Mouse (Mus musculus) liver, adult 2 months (tissue): ENCODE measurements around the gene Ntn4. TPM values are rescaled to one million over a fixed set of nuclear protein-coding genes. Genes with fewer than 3 reads are reported as not detected.

Experiments used
- DNase-seq: peaks from one replicate; pipeline ENCODE4 v3.0.0-alpha.2; 2011; ENCODE audit warnings: low read depth, low spot score; ENCODE audit errors: extremely low read depth
- H3K27ac ChIP-seq: fragments of 200-500 bp; replicated peaks from 2 replicates; pipeline ENCODE4 v1.5.1; 2012; ENCODE audit warnings: low read depth, mild to moderate bottlenecking, control low read depth, inconsistent platforms, low read length; ENCODE audit not compliant: insufficient read depth
- H3K27me3 ChIP-seq: fragments of 200-500 bp; 2 replicates; pipeline ENCODE4 v1.6.1; 2012; ENCODE audit warnings: mild to moderate bottlenecking, moderate library complexity, low read length, inconsistent platforms; ENCODE audit not compliant: control insufficient read depth, insufficient read depth
- H3K36me3 ChIP-seq: fragments of 200-500 bp; 2 replicates; pipeline ENCODE4 v1.6.1; 2012; ENCODE audit warnings: low read length, inconsistent platforms; ENCODE audit not compliant: control insufficient read depth, insufficient read depth
- H3K4me1 ChIP-seq: fragments of 200-500 bp; 2 replicates; pipeline ENCODE4 v1.6.1; 2011; ENCODE audit warnings: low read length; ENCODE audit not compliant: control insufficient read depth, insufficient read depth
- H3K4me3 ChIP-seq: fragments of 200-500 bp; 2 replicates; pipeline ENCODE4 v1.5.1; 2011; ENCODE audit warnings: low read depth, mild to moderate bottlenecking, control low read depth, low read length, moderate library complexity; ENCODE audit not compliant: insufficient read depth
- H3K79me2 ChIP-seq: fragments of 200-500 bp; 2 replicates; pipeline ENCODE4 v1.6.1; 2012; ENCODE audit warnings: inconsistent platforms, mild to moderate bottlenecking, low read length, moderate library complexity; ENCODE audit not compliant: control insufficient read depth, insufficient read depth
- H3K9ac ChIP-seq: fragments of 200-500 bp; 2 replicates; pipeline ENCODE4 v1.6.1; 2012; ENCODE audit warnings: low read depth, mild to moderate bottlenecking, control low read depth, inconsistent platforms, low read length
- CTCF ChIP-seq: fragments of 200-500 bp; IDR thresholded peaks from 2 replicates; pipeline ENCODE4 v1.5.1; 2011; ENCODE audit warnings: low read depth, low read length, control low read depth
- POLR2A ChIP-seq: fragments of 200-500 bp; IDR thresholded peaks from 2 replicates; pipeline ENCODE4 v1.6.1; 2011; ENCODE audit warnings: low read length, control low read depth; ENCODE audit not compliant: insufficient read depth; ENCODE audit errors: extremely low read depth
- WGBS: fragments of 180-500 bp; shearing (Covaris S2); methylation state at CpG from one replicate; pipeline ENCODE4 v1.1.7; 2018; 5-methylcytosine and 5-hydroxymethylcytosine counted together
- polyA plus RNA-seq: library from polyadenylated mRNA; depleted of rRNA; stranded (reverse); fragments of >200 nt; gene quantifications from 2 replicates; pipeline ENCODE4 v1.2.3, GENCODE M21; 2012
- total RNA-seq: library from RNA; depleted of rRNA; stranded (reverse); fragments of >200 nt; gene quantifications from 2 replicates; pipeline ENCODE4 v1.2.3, GENCODE M21; 2014

Ntn4 gene
- total and polyA plus RNA-seq, 2 experiments: 4.0 to 8.0 TPM

GRCm38 (mm10) chr10:93700589-93701363 lies 60.3 kb downstream of the Ntn4 start:
- Histone ChIP-seq H3K27ac (0 out of 2 replicates have a peak overlapping the region, but pooled peaks have one; percentile 51), H3K4me3 (no peak overlapping the region), H3K27me3 (no peaks in the 10 kb centered on the region), H3K79me2 (no peaks in the 10 kb centered on the region), H3K36me3 (no peaks in the 10 kb centered on the region), H3K9ac (no peak overlapping the region), H3K4me1 (peaks cover 2% of the 10 kb centered on the region; the same call in 1 of the 2 replicates)
- no peak for TF ChIP-seq POLR2A
- TF ChIP-seq CTCF: no peak
- no peak for DNase-seq
- WGBS: 70% methylated on average over 21 of the region's 21 CpGs

DNA sequence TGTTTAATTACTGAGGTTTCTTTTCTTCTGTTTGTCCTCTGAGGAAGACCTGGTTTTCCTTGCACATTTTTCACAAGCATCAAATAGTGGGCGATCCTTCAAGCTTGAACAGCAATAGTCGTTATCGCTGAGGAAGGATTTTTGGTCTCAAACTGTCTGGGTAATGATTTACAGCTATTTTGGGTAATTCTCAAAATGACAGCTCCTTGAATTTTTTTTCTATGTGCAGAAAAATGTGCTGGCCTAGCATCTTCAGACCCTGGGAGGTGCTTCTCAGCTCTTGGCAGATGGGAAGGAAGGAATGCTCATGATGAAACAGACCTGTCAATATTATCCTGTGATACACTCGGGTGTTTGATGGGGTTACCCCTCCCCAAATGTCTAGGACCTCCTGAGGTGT lies 63.5 kb downstream of the Ntn4 start:
- H3K4me3 ChIP-seq: no peak overlapping the region
- H3K36me3 ChIP-seq: no peaks in the 10 kb centered on the region
- no peaks in the 10 kb centered on the region for H3K4me1 ChIP-seq
- WGBS: 84% methylated on average over 4 of the region's 4 CpGs
- no peak overlapping the region for H3K27ac ChIP-seq
- DNase-seq: no peak
- TF ChIP-seq CTCF (no peak), POLR2A (no peak)
- no peak overlapping the region for H3K9ac ChIP-seq
- no peaks in the 10 kb centered on the region for H3K79me2 ChIP-seq
- no peaks in the 10 kb centered on the region for H3K27me3 ChIP-seq

DNA sequence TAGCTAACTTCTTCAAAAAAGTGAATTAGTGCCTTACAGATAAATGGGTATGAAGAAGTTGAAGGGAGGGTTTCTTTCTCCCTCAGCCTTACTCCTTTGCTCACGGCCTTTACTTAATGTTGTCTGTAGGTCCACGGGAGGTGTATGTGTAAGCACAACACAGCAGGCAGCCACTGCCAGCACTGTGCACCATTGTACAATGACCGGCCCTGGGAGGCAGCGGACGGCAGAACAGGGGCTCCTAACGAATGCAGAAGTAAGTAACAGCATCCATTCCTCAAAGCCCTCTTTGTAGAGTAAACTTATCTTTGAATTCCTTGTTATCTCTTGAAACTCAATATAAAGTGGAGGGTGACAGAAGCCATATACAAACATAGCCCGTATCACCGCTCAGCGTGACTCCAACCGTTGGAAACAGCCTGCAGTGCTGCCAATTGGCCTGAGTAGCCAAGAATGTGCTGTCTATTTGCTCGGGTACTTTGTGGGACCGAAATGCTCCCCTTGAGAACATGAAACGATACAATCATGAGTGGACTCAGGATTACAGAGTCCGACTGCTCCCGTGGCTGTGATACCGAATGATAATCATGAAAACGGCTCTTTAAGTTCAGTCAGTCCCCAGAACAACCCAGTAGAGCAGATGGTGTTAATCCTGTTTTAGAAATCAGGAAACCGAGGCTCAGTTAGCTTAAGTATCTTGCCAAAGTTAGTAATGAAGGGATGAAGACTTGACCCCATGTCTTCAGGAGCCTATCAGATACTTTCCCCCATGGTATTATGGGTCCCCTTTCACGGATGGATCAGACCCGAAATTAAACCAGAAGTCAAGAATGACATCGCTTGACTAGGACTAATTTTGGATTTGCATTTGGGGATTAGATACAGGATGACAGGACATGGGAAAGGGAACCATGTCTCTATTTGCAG lies 66.9 kb downstream of the Ntn4 start:
- Histone ChIP-seq H3K79me2 (no peaks in the 10 kb centered on the region), H3K27me3 (no peaks in the 10 kb centered on the region), H3K36me3 (no peaks in the 10 kb centered on the region), H3K9ac (no peak overlapping the region), H3K27ac (no peak overlapping the region), H3K4me1 (no peaks in the 10 kb centered on the region), H3K4me3 (no peak overlapping the region)
- no peak for DNase-seq
- no peak for TF ChIP-seq POLR2A
- no peak for TF ChIP-seq CTCF
- 60% methylated on average over 21 of the region's 21 CpGs for WGBS

GRCm38 (mm10) chr10:93708076-93708473 lies 67.6 kb downstream of the Ntn4 start:
- H3K9ac ChIP-seq: no peak overlapping the region
- H3K4me1 ChIP-seq: no peaks in the 10 kb centered on the region
- no peak for DNase-seq
- H3K27me3 ChIP-seq: no peaks in the 10 kb centered on the region
- H3K27ac ChIP-seq: no peak overlapping the region
- WGBS: 76% methylated on average over 6 of the region's 6 CpGs
- no peak overlapping the region for H3K4me3 ChIP-seq
- H3K79me2 ChIP-seq: no peaks in the 10 kb centered on the region
- no peaks in the 10 kb centered on the region for H3K36me3 ChIP-seq
- no peak for TF ChIP-seq POLR2A
- no peak for TF ChIP-seq CTCF

DNA sequence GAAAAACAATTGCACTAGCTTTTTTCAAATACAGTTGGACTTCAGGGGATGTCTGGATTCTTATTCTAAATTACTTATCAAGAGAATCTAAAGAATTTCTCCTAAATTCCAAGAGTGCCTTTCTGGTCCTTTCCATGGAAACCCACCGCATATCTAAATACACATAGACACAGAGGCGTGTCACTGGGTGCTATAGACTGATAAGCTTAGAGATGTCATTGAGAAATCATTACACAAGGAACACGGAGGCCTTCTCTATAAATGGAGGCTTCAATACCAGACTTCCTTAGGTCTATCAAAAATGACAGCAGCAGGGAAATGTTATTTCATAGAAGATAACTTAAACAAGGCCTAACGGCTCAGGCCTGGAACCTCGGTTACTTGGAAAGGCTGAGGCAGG lies 68.0 kb downstream of the Ntn4 start:
- 84% methylated on average over 5 of the region's 5 CpGs for WGBS
- TF ChIP-seq CTCF: no peak
- DNase-seq: no peak

GRCm38 (mm10) chr10:93709536-93709935 lies 69.1 kb downstream of the Ntn4 start:
- Histone ChIP-seq H3K4me3 (no peak overlapping the region), H3K27me3 (no peaks in the 10 kb centered on the region), H3K27ac (no peak overlapping the region), H3K9ac (no peak overlapping the region), H3K36me3 (no peaks in the 10 kb centered on the region), H3K4me1 (no peaks in the 10 kb centered on the region), H3K79me2 (no peaks in the 10 kb centered on the region)
- no peak for TF ChIP-seq POLR2A
- TF ChIP-seq CTCF: no peak
- DNase-seq: no peak
- WGBS: 85% methylated on average over 8 of the region's 8 CpGs

More for the DNA sequence above, 68.0 kb downstream of the Ntn4 start:
- Histone ChIP-seq H3K27ac (no peak overlapping the region), H3K4me3 (no peak overlapping the region), H3K36me3 (no peaks in the 10 kb centered on the region), H3K9ac (no peak overlapping the region), H3K4me1 (no peaks in the 10 kb centered on the region), H3K27me3 (no peaks in the 10 kb centered on the region), H3K79me2 (no peaks in the 10 kb centered on the region)
